Mouse (Mus musculus) skeletal muscle tissue, postnatal 0 days (tissue): ENCODE measurements around the gene Btbd35f9. TPM values are rescaled to one million over a fixed set of nuclear protein-coding genes. Genes with fewer than 3 reads are reported as not detected.

Source experiments
- polyA plus RNA-seq: library from polyadenylated mRNA; unstranded; fragments of >200 nt; fragmentation: Nextera tagmentation; extraction: Ambion mirVana; gene quantifications from 2 replicates; pipeline ENCODE4 v1.2.1, GENCODE M21; 2015

Btbd35f9 gene
- polyA plus RNA-seq = not detected in 2 replicates

GRCm38 (mm10) chrX:34161399-34161798, at the start of gene Btbd35f9:
Btbd35f9 (minus strand) TSS chrX:34161499.

Other genes starting within 250 kb of the Btbd35f9 start
- gene Btbd35f6, start 205.0 kb downstream of the Btbd35f9 start, polyA plus RNA-seq = not detected in 2 replicates
- gene Gm21870, start 174.7 kb downstream of the Btbd35f9 start, polyA plus RNA-seq = not detected in 2 replicates
- not detected in 2 replicates for gene Spin2g, start 77.2 kb upstream of the Btbd35f9 start, polyA plus RNA-seq